Comparison of ENCODE assay signal across 17 mouse cellular contexts in the genomic region with DNA sequence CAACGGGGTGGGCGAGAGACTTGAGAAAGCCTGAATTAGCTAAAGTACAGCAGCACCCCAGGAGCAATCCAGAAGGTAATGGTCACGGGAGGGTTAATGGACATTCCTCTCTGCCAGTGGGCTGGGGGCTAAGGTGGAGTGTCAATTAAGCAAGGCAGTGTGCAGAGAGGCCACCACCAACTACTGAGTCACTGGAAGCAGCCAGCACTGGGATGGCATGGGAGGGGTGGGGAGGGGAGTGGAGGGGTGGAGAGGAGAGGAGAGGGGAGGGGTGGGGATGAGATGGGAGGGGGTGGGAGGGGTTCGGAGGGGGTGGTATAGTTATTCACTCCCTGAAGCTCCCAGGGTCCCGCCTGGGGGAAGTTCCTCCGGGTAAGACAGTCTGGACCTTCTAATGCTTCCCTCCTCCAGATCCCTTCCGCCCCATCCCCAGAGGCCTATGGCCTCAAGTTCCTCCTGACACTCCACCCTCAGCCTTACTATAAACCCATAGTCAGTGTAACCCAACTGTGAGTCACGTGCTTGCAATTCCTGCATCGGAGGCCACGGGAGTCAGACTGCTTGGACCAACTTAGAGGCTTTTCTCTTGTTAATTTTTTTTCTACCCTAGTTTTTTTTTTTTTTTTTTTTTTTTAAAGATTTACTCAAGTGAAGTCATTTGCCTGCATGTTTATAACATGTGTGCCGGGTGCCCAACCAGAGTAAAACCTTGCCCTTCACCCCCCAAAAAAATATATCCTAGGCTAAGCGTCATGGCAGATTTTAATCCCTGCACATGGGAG. TPM values are rescaled to one million over a fixed set of nuclear protein-coding genes. Genes with fewer than 3 reads are reported as not detected.
DNase-seq lines count a peak whose midpoint lies in the region; ATAC-seq and TF ChIP-seq lines count a peak whose summit lies in the region.
"Had no signal": no experiment of that assay in that cellular context is flagged by ENCODE, and none has a peak within 500 bp of the region (broad histone marks: within the 10 kb centered on the region; RNA-seq: fewer than 3 reads in every experiment).

No protein-coding gene starts in this region.

- no peak for TF ChIP-seq CTCF in bone marrow macrophage, adult 2 months (IDR thresholded peaks at IDR 0.05; ENCODE audit: low read depth, low read length)

- no peak overlapping the region for H3K9ac ChIP-seq in kidney, embryonic 15.5 days
- H3K9ac ChIP-seq: hindbrain, embryonic 14.5 days; midbrain, embryonic 12.5 days; neural tube, embryonic 12.5 days had no signal

- no peak overlapping the region for H3K4me3 ChIP-seq in kidney, embryonic 15.5 days (replicated peaks)
- H3K4me3 ChIP-seq in bone marrow macrophage, adult 2 months (ENCODE audit: insufficient read depth, low read length): no peak overlapping the region
- H3K4me3 ChIP-seq in myocyte: no peak overlapping the region
- H3K4me3 ChIP-seq: left cerebral cortex, adult 2 months; midbrain, embryonic 12.5 days; neural tube, embryonic 12.5 days had no signal

- 0 out of 2 replicates have a peak, but pooled peaks have one; percentile 29 for ATAC-seq in kidney, embryonic 15.5 days (replicated peaks; ENCODE audit: low FRiP score)

- WGBS in kidney, embryonic 15.5 days: 35% methylated on average over 11 of the region's 12 CpGs

- H3K27me3 ChIP-seq in kidney, embryonic 15.5 days: no peaks in the 10 kb centered on the region
- no peaks in the 10 kb centered on the region for H3K27me3 ChIP-seq in myocyte (ENCODE audit: control insufficient read depth, insufficient read depth, insufficient read length)

- H3K4me1 ChIP-seq in kidney, embryonic 15.5 days: peaks cover 41% of the 10 kb centered on the region
- peaks cover 48% of the 10 kb centered on the region for H3K4me1 ChIP-seq in bone marrow macrophage, adult 2 months (ENCODE audit: control insufficient read depth, insufficient read depth, low read length)

- H3K36me3 ChIP-seq in kidney, embryonic 15.5 days: no peaks in the 10 kb centered on the region
- no peaks in the 10 kb centered on the region for H3K36me3 ChIP-seq in myocyte (ENCODE audit: control insufficient read depth, insufficient read depth)
- H3K36me3 ChIP-seq: midbrain, embryonic 12.5 days; neural tube, embryonic 12.5 days had no signal

- no peak for TF ChIP-seq POLR2A in bone marrow macrophage, adult 2 months (IDR thresholded peaks at IDR 0.05; ENCODE audit: borderline replicate concordance, low read depth, low read length)
- no peak for TF ChIP-seq POLR2A in myocyte (IDR thresholded peaks at IDR 0.05; ENCODE audit: insufficient read length, low read depth)

- no peaks in the 10 kb centered on the region for H3K79me2 ChIP-seq in myocyte (ENCODE audit: control insufficient read depth, insufficient read depth)

- no peak for DNase-seq in kidney, adult 8-10 months
- peak; percentile 93 for DNase-seq in ES-CJ7 (ENCODE audit: low read depth, low spot score)
- DNase-seq in urinary bladder, postnatal 36 days (ENCODE audit: low spot score in 2 of 2): no peak
- DNase-seq in adrenal gland, postnatal 25 days: no peak
- DNase-seq: adrenal gland, postnatal 14 days; thymus, postnatal 25 days had no signal

- H3K9me3 ChIP-seq in kidney, embryonic 15.5 days (replicated peaks): no peaks in the 10 kb centered on the region
- H3K9me3 ChIP-seq: midbrain, embryonic 12.5 days; neural tube, embryonic 12.5 days had no signal

- no peak overlapping the region for H3ac ChIP-seq in myocyte (ENCODE audit: control insufficient read depth, insufficient read length)

- no peak overlapping the region for H3K4me2 ChIP-seq in kidney, embryonic 15.5 days
- H3K4me2 ChIP-seq in myocyte (ENCODE audit: low read depth): peak overlapping the region; percentile 71
- H3K4me2 ChIP-seq: hindbrain, embryonic 14.5 days; midbrain, embryonic 12.5 days; neural tube, embryonic 12.5 days had no signal

- no peak overlapping the region for H3K27ac ChIP-seq in kidney, embryonic 15.5 days
- H3K27ac ChIP-seq in bone marrow macrophage, adult 2 months (ENCODE audit: insufficient read depth, low read depth, low read length): peak overlapping the region; percentile 75
- H3K27ac ChIP-seq: hindbrain, embryonic 14.5 days; left cerebral cortex, adult 2 months; midbrain, embryonic 12.5 days; neural tube, embryonic 12.5 days had no signal

TF ChIP-seq in myocyte, 11 proteins besides CTCF, POLR2A, EP300 and RAD21:
- TF ChIP-seq TCF12 (IDR thresholded peaks at IDR 0.05; ENCODE audit: insufficient read depth, poor library complexity, severe bottlenecking): no peak
- peak; percentile 7 for TF ChIP-seq MAX (IDR thresholded peaks at IDR 0.05; ENCODE audit: low read depth)
- TF ChIP-seq MYOG (IDR thresholded peaks at IDR 0.05; ENCODE audit: control insufficient read depth in 1 of 3, insufficient read depth in 1 of 3, insufficient read length in 2 of 3, low read depth in 2 of 3): no peak
- no peak for TF ChIP-seq REST (IDR thresholded peaks at IDR 0.05; ENCODE audit: insufficient read depth, insufficient read length)
- TF ChIP-seq TCF3 (IDR thresholded peaks at IDR 0.05; ENCODE audit: insufficient read length, low read depth): no peak
- no peak for TF ChIP-seq E2F4 (IDR thresholded peaks at IDR 0.05; ENCODE audit: insufficient read depth)
- TF ChIP-seq USF1 (IDR thresholded peaks at IDR 0.05; ENCODE audit: low read depth): peak; percentile 94
- no peak for TF ChIP-seq SRF (IDR thresholded peaks at IDR 0.05; ENCODE audit: control insufficient read depth, insufficient read length, low read depth)
TF ChIP-seq in myocyte: peak in this region for 2.

RNA-seq across cellular contexts. Expression of gene Rcc2, which starts 12.1 kb away (rescaled TPM):
- 26.8 and 28.8 TPM in 2 replicates for polyA plus RNA-seq in kidney, embryonic 15.5 days (2015; fragmentation: Nextera tagmentation; extraction: Ambion mirVana)
- 57.1 and 63.4 TPM in 2 replicates for polyA plus RNA-seq in bone marrow macrophage, adult 2 months (2012; ENCODE audit: insufficient read depth, insufficient read length, missing spikeins)
- 167 TPM for polyA plus RNA-seq in myocyte (2012; fragmentation: generic; extraction: Trizol)
- total RNA-seq in adrenal gland, postnatal 25 days (2021): 82.0 and 87.5 TPM in 2 replicates

RNA-seq across cellular contexts. Expression of gene Arhgef10l, which starts 22.4 kb away (rescaled TPM):
- polyA plus RNA-seq in kidney, embryonic 15.5 days (2015; fragmentation: Nextera tagmentation; extraction: Ambion mirVana): 20.3 and 20.7 TPM in 2 replicates
- 71.0 and 85.4 TPM in 2 replicates for polyA plus RNA-seq in bone marrow macrophage, adult 2 months (2012; ENCODE audit: insufficient read depth, insufficient read length, missing spikeins)
- polyA plus RNA-seq in myocyte (2012; fragmentation: generic; extraction: Trizol): 34.7 TPM
- 10.0 and 16.6 TPM in 2 replicates for total RNA-seq in adrenal gland, postnatal 25 days (2021)

RNA-seq across cellular contexts. Expression of gene Padi6, which starts 54.2 kb away (rescaled TPM):
- polyA plus RNA-seq in kidney, embryonic 15.5 days (2015; fragmentation: Nextera tagmentation; extraction: Ambion mirVana): not detected in 2 replicates
- polyA plus RNA-seq in bone marrow macrophage, adult 2 months (2012; ENCODE audit: insufficient read depth, insufficient read length, missing spikeins): not detected in 2 replicates
- polyA plus RNA-seq in myocyte (2012; fragmentation: generic; extraction: Trizol): 0.20 TPM
- 0.15 TPM in 1 of 2 replicates, not detected in the other for total RNA-seq in adrenal gland, postnatal 25 days (2021)
- total RNA-seq: adrenal gland, postnatal 14 days; gastrocnemius, adult 18-20 months; left cerebral cortex, adult 2 months; liver, adult 2 months had no signal
- polyA plus RNA-seq: heart, embryonic 14.5 days; hindbrain, embryonic 14.5 days; large intestine, adult 2 months; liver, adult 2 months; midbrain, embryonic 12.5 days; neural tube, embryonic 12.5 days had no signal
